Mouse (Mus musculus) limb, embryonic 15.5 days (tissue): Measurements from ENCODE around the gene Ccr10. TPM values are rescaled to one million over a fixed set of nuclear protein-coding genes. Genes with fewer than 3 reads are reported as not detected.
"Not testable (repeated sequence)": the region's sequence is repeated elsewhere in the genome, so short reads cannot be mapped to it uniquely, and the experiment has no call there.

Source experiments
- ATAC-seq: fragments of 200-750 bp; cut with Nextera tagmentation; 2 replicates; pipeline ENCODE4 v1.8.0; 2017; ENCODE audit warnings: low read depth, moderate TSS enrichment; ENCODE audit not compliant: insufficient number of reproducible peaks, low FRiP score, low TSS enrichment
- H3K27ac ChIP-seq: fragments of 300-500 bp; sonication (generic); 2 replicates; pipeline ENCODE4 v1.5.1; 2015; ENCODE audit warnings: moderate library complexity, mild to moderate bottlenecking, inconsistent platforms
- H3K27me3 ChIP-seq: fragments of 300-500 bp; sonication (generic); 2 replicates; pipeline ENCODE4 v1.6.1; 2015; ENCODE audit warnings: inconsistent platforms
- H3K36me3 ChIP-seq: fragments of 300-500 bp; sonication (generic); 2 replicates; pipeline ENCODE4 v1.6.1; 2015; ENCODE audit warnings: inconsistent platforms
- H3K4me1 ChIP-seq: fragments of 300-500 bp; sonication (generic); 2 replicates; pipeline ENCODE4 v1.6.1; 2015; ENCODE audit warnings: inconsistent platforms
- H3K4me2 ChIP-seq: fragments of 300-500 bp; sonication (generic); 2 replicates; pipeline ENCODE4 v1.6.1; 2015; ENCODE audit warnings: mild to moderate bottlenecking, inconsistent platforms
- H3K4me3 ChIP-seq: fragments of 300-500 bp; sonication (generic); 2 replicates; pipeline ENCODE4 v1.5.1; 2015; ENCODE audit warnings: mild to moderate bottlenecking, inconsistent platforms
- H3K9ac ChIP-seq: fragments of 300-500 bp; sonication (generic); 2 replicates; pipeline ENCODE4 v1.6.1; 2015; ENCODE audit warnings: inconsistent platforms
- H3K9me3 ChIP-seq: fragments of 300-500 bp; sonication (generic); 2 replicates; pipeline ENCODE4 v1.6.1; 2016; ENCODE audit warnings: inconsistent platforms
- WGBS: fragments of 180-500 bp; shearing (Covaris S2); methylation state at CpG from one replicate; pipeline ENCODE4 v1.1.7; 2015; 5-methylcytosine and 5-hydroxymethylcytosine counted together
- polyA plus RNA-seq: library from polyadenylated mRNA; unstranded; fragments of >200 nt; fragmentation: Nextera tagmentation; extraction: Ambion mirVana; gene quantifications from 2 replicates; pipeline ENCODE4 v1.2.1, GENCODE M21; 2015

Ccr10 gene
- polyA plus RNA-seq, 1 experiment from 2014 or later, result 0.36 TPM

DNA sequence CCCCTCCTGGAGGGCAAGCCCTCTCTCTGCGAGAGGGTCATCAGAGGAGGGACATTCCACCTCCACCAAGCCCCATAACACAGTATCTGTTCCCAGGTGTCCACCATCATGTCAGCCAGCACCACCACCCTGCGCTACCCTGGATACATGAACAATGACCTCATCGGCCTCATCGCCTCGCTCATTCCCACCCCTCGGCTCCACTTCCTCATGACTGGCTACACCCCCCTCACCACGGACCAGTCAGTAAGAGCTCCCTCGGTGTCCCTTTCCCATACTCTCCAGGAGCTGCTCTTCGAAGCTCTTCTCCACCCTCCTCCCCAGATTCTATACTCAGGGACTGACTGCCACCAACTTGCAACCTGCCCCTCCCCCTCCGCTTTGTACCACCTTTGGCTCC, 15.1 kb downstream of the Ccr10 start:
- 77% methylated on average over 10 of the region's 10 CpGs for WGBS
- not testable (repeated sequence) for H3K9ac ChIP-seq, ATAC-seq, H3K27ac ChIP-seq, H3K4me2 ChIP-seq, H3K9me3 ChIP-seq, H3K4me3 ChIP-seq
- Histone ChIP-seq H3K4me1 (peaks cover 32% of the 10 kb centered on the region), H3K27me3 (peaks cover 36% of the 10 kb centered on the region), H3K36me3 (peaks cover 40% of the 10 kb centered on the region)

DNA sequence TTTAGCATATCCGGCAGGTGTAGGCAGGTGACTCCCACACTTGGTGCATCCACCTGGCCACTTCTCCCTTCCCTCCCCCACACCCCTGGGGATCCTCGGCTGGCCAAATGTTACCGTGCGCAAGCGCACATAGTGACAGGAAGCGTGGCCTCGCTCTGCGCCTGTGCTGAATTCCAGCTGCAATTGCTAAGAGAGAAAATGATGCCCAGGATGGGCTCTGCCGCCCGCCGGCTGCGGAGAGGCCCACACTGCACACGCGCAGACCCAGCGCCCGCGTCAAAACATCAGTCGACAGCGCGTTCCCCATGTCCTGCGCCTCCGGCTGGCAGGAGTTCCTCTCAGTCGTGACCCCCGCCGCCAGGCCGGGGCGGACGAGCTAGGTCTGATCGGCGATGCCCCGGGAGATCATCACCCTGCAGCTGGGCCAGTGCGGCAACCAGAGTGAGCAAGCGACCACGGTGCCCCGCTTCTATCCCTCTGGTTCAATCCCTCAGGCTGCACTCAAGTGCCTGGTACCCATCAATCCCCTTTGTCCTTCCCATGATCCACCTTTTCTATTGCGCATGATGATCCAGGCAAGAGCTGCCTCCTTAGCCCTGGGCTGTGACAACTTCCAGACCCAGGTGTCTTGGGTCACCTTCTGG, 19.4 kb downstream of the Ccr10 start, which contains the start of gene Tubg2:
Gene Tubg2, plus strand, starts transcription at position 180 of the 644 bp plus-strand sequence.
- peak within 1 kb of the TSS; percentile 86 for H3K4me2 ChIP-seq
- peak within 1 kb of the TSS; percentile 55 for H3K9ac ChIP-seq
- H3K4me3 ChIP-seq, result peak within 1 kb of the TSS; percentile 45
- H3K4me1 ChIP-seq, result peaks cover 10% of the 10 kb centered on the region
- H3K36me3 ChIP-seq, result no peaks in the 10 kb centered on the region; the same call in 1 of the 2 replicates
- WGBS, result 2% methylated on average over 36 of the region's 36 CpGs
- no peaks in the 10 kb centered on the region for H3K9me3 ChIP-seq
- peak within 1 kb of the TSS; percentile 57; the same call in 1 of the 2 replicates for H3K27ac ChIP-seq
- no peaks in the 10 kb centered on the region for H3K27me3 ChIP-seq
- ATAC-seq, result peak; percentile 8; the same call in 1 of the 2 replicates

DNA sequence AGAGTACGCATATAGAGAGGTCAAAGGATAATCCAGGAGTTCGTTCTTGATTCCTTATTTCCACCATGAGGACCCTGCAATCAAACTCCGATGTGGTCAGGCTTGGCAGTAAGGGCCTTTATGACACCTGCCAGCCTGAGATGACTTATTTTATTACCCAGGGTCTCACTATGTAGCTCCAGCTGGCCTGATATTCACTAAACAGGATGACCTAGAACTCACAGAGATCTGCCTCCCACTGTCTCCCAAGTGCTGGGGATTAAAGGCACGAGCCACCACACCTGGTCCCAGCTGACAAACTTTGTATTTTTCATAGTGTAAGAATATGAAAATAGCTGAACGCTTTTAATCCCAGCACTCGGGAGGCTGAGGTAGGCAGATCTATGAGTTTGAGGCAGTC, 20.1 kb downstream of the Ccr10 start:
- Histone ChIP-seq H3K9ac (no peak overlapping the region), H3K27ac (no peak overlapping the region), H3K4me2 (no peak overlapping the region), H3K27me3 (no peaks in the 10 kb centered on the region), H3K36me3 (no peaks in the 10 kb centered on the region; the same call in 1 of the 2 replicates), H3K4me1 (peaks cover 10% of the 10 kb centered on the region), H3K9me3 (no peaks in the 10 kb centered on the region), H3K4me3 (no peak overlapping the region)
- no peak for ATAC-seq
- WGBS, result 66% methylated on average over 6 of the region's 6 CpGs

DNA sequence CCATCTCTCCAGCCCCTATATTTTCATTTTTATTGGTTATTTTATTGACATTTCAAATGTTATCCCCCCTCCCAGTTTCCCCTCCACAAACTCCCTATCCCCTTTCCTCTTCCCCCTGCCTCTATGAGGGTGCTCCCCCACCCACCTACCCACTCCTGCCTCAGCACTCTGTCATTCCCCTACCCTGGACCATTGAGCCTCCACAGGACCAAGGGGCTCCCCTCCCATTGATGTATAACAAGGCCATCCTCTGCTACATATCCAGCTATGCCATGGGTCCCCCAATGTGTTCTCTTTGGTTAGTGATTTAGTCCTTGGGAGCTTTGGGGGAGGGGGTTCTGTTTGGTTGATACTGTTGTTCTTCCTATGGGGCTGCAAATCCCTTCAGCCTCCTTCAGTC, 20.6 kb downstream of the Ccr10 start:
- ATAC-seq, result no peak
- no peak overlapping the region for H3K27ac ChIP-seq
- peaks cover 10% of the 10 kb centered on the region for H3K4me1 ChIP-seq
- H3K4me3 ChIP-seq, result no peak overlapping the region
- no peak overlapping the region for H3K4me2 ChIP-seq
- H3K27me3 ChIP-seq, result no peaks in the 10 kb centered on the region
- H3K9ac ChIP-seq, result no peak overlapping the region
- H3K9me3 ChIP-seq, result no peaks in the 10 kb centered on the region
- no peaks in the 10 kb centered on the region; the same call in 1 of the 2 replicates for H3K36me3 ChIP-seq

DNA sequence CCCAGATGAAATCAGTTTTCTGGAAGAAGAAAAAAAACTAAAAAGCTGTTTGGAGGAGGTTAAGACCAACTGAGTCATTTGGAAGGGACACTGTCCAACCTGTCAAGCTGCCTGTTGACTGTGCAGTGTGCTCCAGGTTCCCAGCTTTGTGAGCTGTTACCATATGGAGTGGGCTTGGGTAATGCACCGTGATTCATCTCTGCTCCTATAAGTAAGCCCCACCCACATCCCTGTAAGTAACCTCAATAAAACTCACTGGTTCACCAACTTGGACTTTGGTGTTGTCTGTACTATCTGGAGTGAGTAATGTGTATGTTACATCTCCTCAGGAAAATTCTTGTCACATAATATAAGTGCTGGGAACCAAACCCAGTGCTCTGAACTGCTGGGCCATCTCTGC, 22.4 kb downstream of the Ccr10 start:
- H3K4me2 ChIP-seq, result no peak overlapping the region
- H3K27ac ChIP-seq, result no peak overlapping the region
- 41% methylated on average over 1 of the region's 1 CpGs for WGBS
- H3K36me3 ChIP-seq, result no peaks in the 10 kb centered on the region
- no peak overlapping the region for H3K4me3 ChIP-seq
- no peak for ATAC-seq
- no peaks in the 10 kb centered on the region for H3K27me3 ChIP-seq
- no peak overlapping the region for H3K9ac ChIP-seq
- H3K9me3 ChIP-seq, result no peaks in the 10 kb centered on the region
- peaks cover 20% of the 10 kb centered on the region for H3K4me1 ChIP-seq

DNA sequence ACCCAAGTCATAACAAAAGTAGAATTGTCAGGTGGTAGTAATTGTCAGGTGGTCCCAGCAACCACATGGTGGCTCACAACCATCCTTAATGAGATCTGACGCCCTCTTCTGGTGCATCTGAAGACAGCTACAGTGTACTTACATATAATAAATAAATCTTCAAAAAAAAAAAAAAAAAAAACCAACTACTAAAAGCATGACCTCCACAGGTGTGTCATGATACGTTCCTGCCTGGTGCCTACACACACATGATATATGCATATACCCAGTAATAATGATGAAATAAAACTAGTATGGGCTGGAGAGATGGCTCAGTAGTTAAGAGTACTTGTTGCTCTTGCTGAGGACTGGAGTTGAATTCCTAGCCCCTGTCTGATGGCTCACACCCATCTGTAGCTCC, 24.2 kb downstream of the Ccr10 start:
- no peak overlapping the region for H3K4me3 ChIP-seq
- no peak for ATAC-seq
- H3K36me3 ChIP-seq, result no peaks in the 10 kb centered on the region
- H3K27ac ChIP-seq, result no peak overlapping the region
- no peak overlapping the region for H3K9ac ChIP-seq
- peaks cover 16% of the 10 kb centered on the region for H3K4me1 ChIP-seq
- H3K9me3 ChIP-seq, result no peaks in the 10 kb centered on the region
- no peak overlapping the region for H3K4me2 ChIP-seq
- no peaks in the 10 kb centered on the region for H3K27me3 ChIP-seq
- 49% methylated on average over 2 of the region's 2 CpGs for WGBS

DNA sequence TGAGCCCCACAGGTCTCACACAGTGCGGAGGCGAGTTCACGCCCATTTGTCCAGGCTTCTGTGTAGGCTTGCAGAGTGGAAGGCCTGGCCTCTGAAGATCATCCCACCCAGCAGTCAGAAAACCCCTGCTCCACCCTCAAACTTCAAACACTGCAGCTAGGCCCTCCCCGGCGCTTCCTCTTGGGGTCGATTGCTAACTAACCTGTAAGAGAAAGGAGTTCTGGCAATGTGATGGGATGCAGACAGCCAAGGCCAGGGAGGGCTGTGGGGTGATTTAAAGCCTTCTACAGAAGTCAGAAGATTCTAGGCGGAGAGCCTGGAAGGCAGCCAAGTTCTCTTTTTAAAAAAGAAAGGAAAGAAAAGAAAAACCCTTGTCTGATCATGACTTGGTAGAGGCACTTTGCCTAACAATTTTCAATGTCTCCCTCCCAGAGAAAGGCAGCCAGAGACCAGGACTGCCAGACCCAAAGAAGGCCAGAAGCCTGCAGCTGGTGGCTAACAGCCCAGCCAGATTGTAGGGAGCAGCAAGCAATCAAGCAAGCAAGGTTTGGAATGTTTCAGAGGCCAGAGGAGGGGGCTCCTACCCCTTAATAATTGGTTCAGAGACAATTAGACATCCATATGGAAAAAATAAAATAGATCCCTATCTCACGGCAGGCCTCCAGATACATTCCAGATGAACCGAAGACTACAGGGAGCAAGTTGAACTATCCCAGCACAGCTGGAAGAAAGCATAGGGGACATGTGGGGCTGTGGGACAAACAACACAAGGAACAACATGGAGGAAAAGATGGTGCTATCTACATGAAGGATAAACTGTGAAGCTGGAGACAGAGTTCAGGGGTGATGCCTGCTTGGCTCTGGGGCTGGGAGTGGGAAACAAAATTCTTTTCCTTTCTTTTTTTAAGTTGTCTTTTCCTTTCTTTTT, 25.8 kb downstream of the Ccr10 start:
- Histone ChIP-seq H3K4me1 (peaks cover 11% of the 10 kb centered on the region), H3K4me3 (no peak overlapping the region), H3K4me2 (no peak overlapping the region), H3K27me3 (no peaks in the 10 kb centered on the region), H3K9ac (no peak overlapping the region), H3K27ac (peak overlapping the region; percentile 86), H3K9me3 (no peaks in the 10 kb centered on the region), H3K36me3 (no peaks in the 10 kb centered on the region)
- ATAC-seq, result peak; percentile 83
- 15% methylated on average over 9 of the region's 9 CpGs for WGBS

DNA sequence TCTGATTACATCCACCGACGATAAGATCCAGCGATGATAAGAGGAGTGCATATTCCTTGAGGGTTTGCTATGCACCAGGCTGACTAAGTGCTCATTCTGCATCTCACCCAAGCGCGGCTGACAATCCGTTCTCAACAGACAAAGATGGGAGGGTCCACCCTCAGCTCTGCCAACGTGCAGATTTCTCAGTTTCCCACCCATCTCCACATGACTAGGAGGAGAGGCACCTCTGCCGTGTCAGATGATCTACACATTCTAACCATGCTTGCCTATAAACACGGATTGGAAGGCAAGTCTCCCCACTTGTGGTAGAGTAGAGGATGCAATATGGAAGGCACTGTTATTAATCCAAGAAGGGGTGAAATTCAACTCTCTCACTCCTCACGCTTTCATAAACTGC, 26.5 kb downstream of the Ccr10 start:
- H3K4me3 ChIP-seq, result no peak overlapping the region
- no peak for ATAC-seq
- 46% methylated on average over 10 of the region's 10 CpGs for WGBS
- peaks cover 14% of the 10 kb centered on the region for H3K4me1 ChIP-seq
- H3K4me2 ChIP-seq, result no peak overlapping the region
- peak overlapping the region; percentile 86 for H3K27ac ChIP-seq
- no peaks in the 10 kb centered on the region for H3K9me3 ChIP-seq
- H3K36me3 ChIP-seq, result no peaks in the 10 kb centered on the region
- H3K9ac ChIP-seq, result no peak overlapping the region
- no peaks in the 10 kb centered on the region for H3K27me3 ChIP-seq

DNA sequence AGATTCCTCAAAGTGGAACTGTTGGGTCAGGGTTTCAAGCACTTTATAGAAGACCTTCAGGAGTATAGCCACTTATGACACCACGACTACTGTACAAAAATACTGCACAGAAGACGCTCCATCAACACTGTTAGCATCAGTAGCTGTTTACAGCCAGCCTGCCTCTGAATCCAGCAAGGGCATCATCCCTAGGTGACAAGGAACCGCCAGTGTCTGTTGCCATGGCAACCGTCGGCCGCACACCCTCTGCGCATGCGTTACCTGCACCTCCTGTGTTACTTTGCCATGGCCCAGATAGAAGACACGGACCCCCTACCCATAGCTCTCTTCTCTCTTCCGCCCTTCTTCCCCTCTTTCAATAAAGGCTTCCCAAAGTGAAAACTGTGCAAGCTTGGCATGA, 28.9 kb downstream of the Ccr10 start:
- no peak overlapping the region for H3K4me3 ChIP-seq
- H3K9ac ChIP-seq, result no peak overlapping the region
- H3K4me2 ChIP-seq, result no peak overlapping the region
- no peak for ATAC-seq
- H3K27me3 ChIP-seq, result no peaks in the 10 kb centered on the region
- peaks cover 15% of the 10 kb centered on the region for H3K4me1 ChIP-seq
- no peaks in the 10 kb centered on the region for H3K36me3 ChIP-seq
- 31% methylated on average over 10 of the region's 10 CpGs for WGBS
- H3K27ac ChIP-seq, result no peak overlapping the region
- no peaks in the 10 kb centered on the region for H3K9me3 ChIP-seq

DNA sequence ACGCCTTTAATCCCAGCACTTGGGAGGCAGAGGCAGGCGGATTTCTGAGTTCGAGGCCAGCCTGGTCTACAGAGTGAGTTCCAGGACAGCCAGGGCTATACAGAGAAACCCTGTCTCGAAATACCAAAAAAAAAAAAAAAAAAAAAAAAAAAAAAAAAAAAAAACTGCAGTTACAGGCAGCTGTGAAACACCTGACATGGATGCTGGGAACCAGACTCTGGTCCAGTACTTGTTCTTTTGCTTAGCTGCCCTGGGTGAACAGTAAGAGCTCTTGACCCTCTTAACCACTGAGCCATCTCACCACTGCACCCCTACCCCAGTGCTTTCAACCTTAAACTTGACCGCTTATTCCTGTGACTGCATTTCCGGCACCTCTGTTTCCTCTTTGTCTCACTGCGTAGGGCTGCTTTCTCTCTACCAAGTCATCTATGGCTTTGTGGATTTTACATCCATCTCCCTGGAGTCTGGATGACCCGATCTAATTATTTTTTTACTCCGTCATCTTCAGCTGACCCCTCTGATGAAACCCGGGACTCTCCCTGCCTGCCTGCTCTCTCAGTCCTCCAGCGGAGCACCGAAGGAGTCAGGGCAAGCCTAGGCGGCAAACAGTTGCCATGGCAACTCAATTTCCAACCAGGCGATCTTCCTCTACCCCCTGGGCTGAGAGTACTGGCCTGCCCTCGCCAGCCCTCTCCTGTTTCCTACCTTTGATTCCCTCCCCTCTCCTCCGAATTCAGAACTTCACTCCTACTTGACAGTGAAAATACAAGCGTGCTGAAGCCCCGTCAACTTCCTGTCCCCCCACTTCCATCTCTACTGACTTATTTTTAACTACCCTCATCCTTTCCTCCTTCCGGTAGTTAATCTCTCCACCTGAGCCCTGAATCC, 31.7 kb downstream of the Ccr10 start:
- 23% methylated on average over 19 of the region's 19 CpGs for WGBS
- H3K27ac ChIP-seq, result no peak overlapping the region
- ATAC-seq, result no peak
- H3K4me2 ChIP-seq, result peak overlapping the region; percentile 36
- H3K9me3 ChIP-seq, result no peaks in the 10 kb centered on the region
- H3K36me3 ChIP-seq, result no peaks in the 10 kb centered on the region
- H3K9ac ChIP-seq, result no peak overlapping the region
- peak overlapping the region; percentile 16 for H3K4me3 ChIP-seq
- peaks cover 16% of the 10 kb centered on the region; the same call in 1 of the 2 replicates for H3K4me1 ChIP-seq
- peaks cover 4% of the 10 kb centered on the region; the same call in 1 of the 2 replicates for H3K27me3 ChIP-seq

DNA sequence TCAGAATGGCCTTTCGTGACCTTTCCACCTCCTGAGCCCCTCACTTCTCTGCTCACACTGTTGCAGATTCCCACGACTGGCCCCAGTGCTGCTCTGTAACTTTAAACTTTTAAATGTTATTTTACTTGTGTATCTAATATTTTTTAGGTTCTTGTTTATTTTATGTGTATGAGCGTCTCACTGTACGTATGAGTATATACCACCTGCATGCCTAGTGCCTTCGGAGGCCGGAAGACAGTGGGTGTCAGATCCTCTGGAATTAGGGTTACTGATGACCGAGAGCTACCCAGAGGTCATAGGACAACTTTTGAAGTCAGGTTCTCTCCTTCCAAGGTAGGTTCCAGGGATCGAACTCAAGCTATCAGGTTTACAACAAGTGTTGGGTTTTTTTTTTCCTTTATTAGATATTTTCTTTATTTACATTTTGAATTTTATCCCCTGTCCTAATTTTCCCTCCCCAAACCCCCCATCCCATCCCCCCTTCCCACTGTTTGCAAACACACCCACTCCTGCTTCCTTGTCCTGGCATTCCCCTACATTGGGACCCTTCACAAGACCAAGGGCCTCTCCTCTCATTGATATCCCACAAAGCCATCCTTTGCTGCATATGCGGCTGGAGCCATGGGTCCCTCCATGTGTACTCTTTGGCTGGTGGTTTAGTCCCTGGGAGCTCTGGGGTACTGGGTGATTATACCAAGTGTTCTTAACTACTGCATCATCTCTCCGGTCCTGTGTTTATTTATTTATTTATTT, 32.9 kb downstream of the Ccr10 start:
- Histone ChIP-seq H3K9me3 (no peaks in the 10 kb centered on the region), H3K27ac (no peak overlapping the region), H3K36me3 (no peaks in the 10 kb centered on the region), H3K9ac (no peak overlapping the region), H3K4me2 (no peak overlapping the region), H3K27me3 (peaks cover 4% of the 10 kb centered on the region; the same call in 1 of the 2 replicates), H3K4me1 (peaks cover 16% of the 10 kb centered on the region; the same call in 1 of the 2 replicates), H3K4me3 (no peak overlapping the region)
- ATAC-seq, result no peak
- 87% methylated on average over 10 of the region's 10 CpGs for WGBS
